Mouse (Mus musculus) liver, embryonic 16.5 days (tissue): ENCODE measurements around the gene Gmeb2. TPM values are rescaled to one million over a fixed set of nuclear protein-coding genes. Genes with fewer than 3 reads are reported as not detected.

ENCODE experiments used
- ATAC-seq: fragments of 200-750 bp; cut with Nextera tagmentation; 2 replicates; pipeline ENCODE4 v1.8.0; 2017; ENCODE audit warnings: low read depth, mild to moderate bottlenecking, moderate number of reproducible peaks, moderate library complexity
- H3K27ac ChIP-seq: fragments of 300-500 bp; sonication (generic); 2 replicates; pipeline ENCODE4 v1.5.1; 2014; ENCODE audit warnings: mild to moderate bottlenecking, low read length
- H3K27me3 ChIP-seq: fragments of 300-500 bp; sonication (generic); 2 replicates; pipeline ENCODE4 v1.6.1; 2014; ENCODE audit warnings: low read depth, low read length, mixed read lengths; ENCODE audit not compliant: control insufficient read depth, insufficient read depth
- H3K36me3 ChIP-seq: fragments of 300-500 bp; sonication (generic); 2 replicates; pipeline ENCODE4 v1.6.1; 2014; ENCODE audit warnings: mild to moderate bottlenecking; ENCODE audit not compliant: control insufficient read depth, insufficient read depth
- H3K4me1 ChIP-seq: fragments of 300-500 bp; sonication (generic); 2 replicates; pipeline ENCODE4 v1.6.1; 2014; ENCODE audit warnings: low read depth, low read length, mixed read lengths; ENCODE audit not compliant: control insufficient read depth
- H3K4me2 ChIP-seq: fragments of 300-500 bp; sonication (generic); 2 replicates; pipeline ENCODE4 v1.6.1; 2014; ENCODE audit warnings: low read depth, low read length, mixed read lengths
- H3K4me3 ChIP-seq: fragments of 300-500 bp; sonication (generic); 2 replicates; pipeline ENCODE4 v1.5.1; 2014; ENCODE audit warnings: low read depth, mild to moderate bottlenecking, low read length
- H3K9ac ChIP-seq: fragments of 300-500 bp; sonication (generic); 2 replicates; pipeline ENCODE4 v1.6.1; 2014; ENCODE audit warnings: low read depth, low read length
- H3K9me3 ChIP-seq: fragments of 300-500 bp; sonication (generic); replicated peaks from 2 replicates; pipeline ENCODE4 v1.6.1; 2016; ENCODE audit warnings: low read length; ENCODE audit not compliant: control insufficient read depth
- WGBS: fragments of 180-500 bp; shearing (Covaris S2); extraction: QIAGEN DNeasy Blood & Tissue Kit; methylation state at CpG from one replicate; pipeline ENCODE4 v1.1.7; 2014; ENCODE audit not compliant: insufficient replicate concordance; 5-methylcytosine and 5-hydroxymethylcytosine counted together
- polyA plus RNA-seq: library from polyadenylated mRNA; unstranded; fragments of >200 nt; fragmentation: Nextera tagmentation; extraction: Ambion mirVana; gene quantifications from 2 replicates; pipeline ENCODE4 v1.2.1, GENCODE M21; 2015

Gmeb2 gene
- polyA plus RNA-seq, 1 experiment from 2014 or later: 9.8 TPM

DNA sequence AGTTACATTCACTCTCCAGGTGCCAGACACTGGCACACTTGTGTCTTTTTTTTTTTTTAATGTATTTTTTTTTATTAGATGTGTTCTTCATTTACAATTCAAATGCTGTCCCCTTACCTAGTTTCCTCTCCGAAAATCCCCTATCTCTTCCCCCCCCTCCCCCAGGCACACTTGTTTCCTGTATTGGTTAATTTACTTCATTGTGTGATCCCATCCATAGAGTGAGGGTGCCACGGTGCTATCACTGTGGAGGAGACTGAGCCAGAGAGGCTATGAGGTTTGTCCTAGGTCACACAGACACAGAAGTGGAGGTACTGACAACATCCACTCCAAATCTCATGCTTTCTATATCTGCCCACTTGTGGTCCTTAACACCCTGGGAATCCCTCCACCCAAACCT lies 49.0 kb downstream of the Gmeb2 start:
- no peaks in the 10 kb centered on the region for H3K9me3 ChIP-seq
- H3K4me3 ChIP-seq: no peak overlapping the region
- peaks cover 12% of the 10 kb centered on the region for H3K36me3 ChIP-seq
- 57% methylated on average over 2 of the region's 2 CpGs for WGBS
- no peak for ATAC-seq
- H3K27me3 ChIP-seq: no peaks in the 10 kb centered on the region
- H3K4me2 ChIP-seq: no peak overlapping the region
- H3K9ac ChIP-seq: no peak overlapping the region; the same call in 1 of the 2 replicates
- H3K27ac ChIP-seq: no peak overlapping the region
- peaks cover 16% of the 10 kb centered on the region for H3K4me1 ChIP-seq

DNA sequence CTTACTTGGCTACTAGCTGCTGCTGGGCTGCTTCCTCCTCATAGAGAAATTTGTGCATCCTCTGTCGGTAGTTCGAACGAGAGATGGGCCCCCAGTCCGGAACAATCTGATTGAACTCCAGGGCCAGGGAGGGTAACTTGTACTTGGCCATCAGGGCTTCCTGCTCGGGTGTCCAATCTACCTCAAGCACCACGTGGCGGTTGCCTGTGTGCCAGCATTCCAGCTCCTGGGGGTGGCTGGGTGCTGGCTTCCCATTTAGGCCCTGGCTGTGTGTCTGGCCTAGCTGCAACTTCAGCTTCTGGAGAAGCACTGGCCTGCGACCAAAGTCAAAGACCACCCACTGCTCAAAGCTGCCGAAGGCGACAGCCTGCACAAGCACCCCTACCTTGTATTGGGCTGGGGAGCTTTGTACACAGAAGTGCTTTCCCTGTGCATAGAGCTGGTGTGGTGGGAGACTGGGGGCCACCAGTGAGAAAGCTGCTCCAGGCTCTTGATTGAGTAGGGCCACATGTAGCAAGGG lies 49.7 kb downstream of the Gmeb2 start:
- Histone ChIP-seq H3K9me3 (no peaks in the 10 kb centered on the region), H3K4me1 (peaks cover 15% of the 10 kb centered on the region), H3K9ac (no peak overlapping the region), H3K36me3 (peaks cover 15% of the 10 kb centered on the region), H3K27ac (no peak overlapping the region), H3K4me2 (no peak overlapping the region), H3K27me3 (no peaks in the 10 kb centered on the region), H3K4me3 (no peak overlapping the region)
- ATAC-seq: no peak
- WGBS: 78% methylated on average over 10 of the region's 10 CpGs

DNA sequence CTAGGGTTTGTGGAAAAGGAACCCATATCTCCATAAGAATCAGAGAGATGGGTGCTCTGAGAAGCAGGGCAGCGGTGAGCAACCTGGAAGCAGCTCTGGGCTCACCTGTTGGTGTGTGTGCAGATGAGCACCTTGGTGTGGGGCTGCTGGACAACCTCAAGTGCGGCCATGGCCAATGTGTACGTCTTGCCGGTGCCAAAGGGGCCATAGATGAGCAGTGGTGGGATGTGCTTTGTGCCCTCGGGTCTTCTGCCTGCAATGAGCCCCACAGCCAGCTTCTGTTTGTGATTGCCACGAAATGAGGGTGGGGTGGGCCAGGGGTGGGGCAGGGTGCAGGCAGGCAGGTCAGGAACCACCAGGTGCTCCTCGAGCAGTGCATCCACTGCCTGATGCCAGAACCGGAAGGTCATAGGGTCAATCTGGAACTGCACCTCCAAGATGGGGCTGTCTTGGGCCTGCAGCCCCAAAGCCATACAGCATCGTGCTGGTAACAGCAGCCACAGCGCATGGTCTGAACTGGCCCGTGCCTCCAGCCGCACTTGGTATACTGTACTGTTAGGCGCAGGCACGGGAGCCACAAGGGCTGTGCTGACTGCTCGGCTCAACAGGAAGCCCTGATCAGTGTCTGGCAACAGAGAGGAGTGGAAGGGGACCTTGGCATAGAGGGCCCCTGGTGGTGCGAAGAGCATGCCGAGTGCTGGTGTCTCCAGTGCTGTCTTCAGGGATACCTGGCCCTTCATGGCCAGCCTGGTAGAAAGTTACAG lies 50.4 kb downstream of the Gmeb2 start:
- Histone ChIP-seq H3K4me3 (no peak overlapping the region), H3K36me3 (peaks cover 15% of the 10 kb centered on the region), H3K9ac (no peak overlapping the region), H3K9me3 (no peaks in the 10 kb centered on the region), H3K27me3 (no peaks in the 10 kb centered on the region), H3K4me2 (no peak overlapping the region), H3K27ac (no peak overlapping the region), H3K4me1 (peaks cover 15% of the 10 kb centered on the region)
- WGBS: 85% methylated on average over 17 of the region's 17 CpGs
- no peak for ATAC-seq

DNA sequence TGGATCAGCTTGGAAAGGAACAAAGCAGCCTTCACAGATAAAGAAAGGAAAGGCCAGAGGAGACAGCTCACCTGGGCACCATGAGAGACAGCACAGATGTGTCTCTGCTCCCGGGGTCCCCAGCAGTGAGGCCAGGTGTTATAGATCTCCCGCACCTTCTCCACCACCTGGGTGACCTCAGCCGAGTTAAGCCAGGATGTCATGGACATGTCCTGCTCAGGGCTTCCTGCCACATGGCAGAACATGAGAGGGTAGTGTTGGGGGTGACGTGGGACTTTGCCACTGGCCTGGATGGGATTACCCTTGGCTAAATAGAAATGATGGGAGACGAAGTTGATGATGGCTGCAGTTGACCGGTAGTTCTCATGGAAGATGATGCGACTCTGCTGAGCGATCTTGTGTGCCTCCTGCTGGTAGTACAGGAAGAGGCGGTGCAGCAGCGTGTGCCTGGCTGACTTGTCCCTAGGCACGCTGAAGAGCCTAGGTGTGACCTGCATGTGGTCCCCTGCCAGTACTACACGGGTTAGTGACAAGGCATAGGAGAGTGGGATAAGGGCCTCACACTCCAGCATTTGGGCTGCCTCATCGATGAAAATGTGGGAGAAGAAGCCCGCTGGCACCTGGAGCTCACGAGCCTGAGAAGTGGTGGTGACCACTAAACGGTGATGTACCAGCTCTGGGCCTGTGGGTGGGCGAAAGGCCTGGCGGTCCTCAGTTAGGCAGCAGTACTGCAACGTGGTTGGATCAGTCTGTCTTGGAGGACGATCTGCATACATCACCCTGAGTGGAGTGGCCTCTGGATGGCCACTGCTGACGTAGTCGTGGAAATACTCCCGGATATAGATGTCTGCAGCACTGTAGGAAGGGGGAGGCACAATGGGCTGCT lies 51.9 kb downstream of the Gmeb2 start:
- no peak overlapping the region for H3K4me3 ChIP-seq
- no peak for ATAC-seq
- 73% methylated on average over 23 of the region's 23 CpGs for WGBS

DNA sequence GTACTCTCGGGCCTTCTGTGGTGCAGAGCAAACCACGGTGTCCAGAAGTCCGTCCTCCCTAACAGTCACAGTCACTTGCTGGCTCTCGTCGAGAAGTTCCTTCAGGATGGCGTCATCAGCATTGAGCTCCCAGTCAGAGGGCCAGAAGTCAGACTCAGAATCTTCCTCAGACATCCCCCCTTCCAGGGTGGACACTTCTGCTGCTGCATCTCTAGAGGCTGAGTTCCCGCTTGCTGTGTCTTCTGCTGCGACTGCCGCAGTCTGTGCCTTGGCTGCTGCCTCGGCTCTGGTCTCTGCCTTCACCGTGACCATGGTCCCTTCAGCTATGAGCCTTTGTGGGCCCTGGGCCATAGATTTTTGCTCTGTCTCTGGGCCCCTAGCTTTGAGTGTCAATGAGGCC lies 53.2 kb downstream of the Gmeb2 start:
- WGBS: 82% methylated on average over 11 of the region's 11 CpGs
- no peak overlapping the region for H3K4me2 ChIP-seq
- peaks cover 2% of the 10 kb centered on the region; the same call in 1 of the 2 replicates for H3K4me1 ChIP-seq
- H3K27ac ChIP-seq: no peak overlapping the region
- H3K27me3 ChIP-seq: no peaks in the 10 kb centered on the region
- no peak overlapping the region for H3K9ac ChIP-seq
- peaks cover 17% of the 10 kb centered on the region for H3K36me3 ChIP-seq
- H3K9me3 ChIP-seq: no peaks in the 10 kb centered on the region
- no peak overlapping the region for H3K4me3 ChIP-seq
- ATAC-seq: no peak

More for the DNA sequence above, 51.9 kb downstream of the Gmeb2 start:
- Histone ChIP-seq H3K4me2 (no peak overlapping the region), H3K27ac (no peak overlapping the region), H3K4me1 (peaks cover 6% of the 10 kb centered on the region; the same call in 1 of the 2 replicates), H3K9ac (no peak overlapping the region), H3K9me3 (no peaks in the 10 kb centered on the region), H3K27me3 (no peaks in the 10 kb centered on the region), H3K36me3 (peaks cover 19% of the 10 kb centered on the region)

DNA sequence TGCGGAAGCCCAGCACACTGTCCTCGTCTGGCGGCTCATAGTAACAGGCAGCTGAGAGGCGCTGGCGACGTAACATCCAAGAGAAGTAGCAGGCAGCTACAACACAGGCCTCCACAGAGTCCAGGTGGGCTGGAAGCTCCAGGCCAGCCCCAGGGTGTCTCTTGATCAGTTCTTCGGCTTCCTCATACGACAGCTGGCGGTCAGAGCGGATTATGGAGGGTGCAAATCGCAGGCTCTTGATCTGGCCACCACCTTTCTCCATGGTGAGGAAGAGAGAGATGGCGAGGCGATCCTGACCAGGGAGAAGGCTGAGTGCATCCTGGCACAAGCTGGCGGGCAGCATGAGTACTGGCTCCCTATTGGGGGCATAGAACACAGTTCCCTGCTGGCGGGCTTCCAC lies 54.4 kb downstream of the Gmeb2 start:
- Histone ChIP-seq H3K4me3 (no peak overlapping the region), H3K27ac (no peak overlapping the region), H3K4me2 (no peak overlapping the region), H3K9me3 (no peaks in the 10 kb centered on the region), H3K9ac (no peak overlapping the region), H3K27me3 (no peaks in the 10 kb centered on the region), H3K4me1 (no peaks in the 10 kb centered on the region), H3K36me3 (peaks cover 21% of the 10 kb centered on the region)
- 90% methylated on average over 15 of the region's 15 CpGs for WGBS
- ATAC-seq: no peak

DNA sequence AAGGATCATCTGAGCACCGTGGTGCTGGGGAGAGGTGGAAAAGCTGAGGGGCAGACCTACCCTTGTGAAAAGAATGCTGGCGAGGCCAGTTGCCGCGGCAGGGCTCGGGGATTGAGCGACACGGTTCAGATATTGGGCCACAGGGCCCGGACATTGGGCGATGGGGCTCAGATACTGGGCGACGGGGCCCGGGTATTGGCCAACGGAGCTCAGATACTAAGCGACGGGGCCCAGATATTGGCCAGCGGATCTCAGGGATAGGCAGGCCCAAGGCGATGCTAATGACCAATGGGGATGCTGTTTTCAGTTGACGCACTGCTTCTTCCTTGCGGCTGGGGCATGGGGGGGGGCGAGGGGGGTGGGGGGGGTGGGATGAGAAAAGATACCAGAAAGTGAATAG lies 56.7 kb downstream of the Gmeb2 start:
- Histone ChIP-seq H3K27ac (no peak overlapping the region), H3K4me3 (no peak overlapping the region), H3K9me3 (no peaks in the 10 kb centered on the region), H3K27me3 (no peaks in the 10 kb centered on the region), H3K36me3 (peaks cover 20% of the 10 kb centered on the region), H3K9ac (no peak overlapping the region), H3K4me2 (no peak overlapping the region), H3K4me1 (no peaks in the 10 kb centered on the region)
- WGBS: 81% methylated on average over 20 of the region's 20 CpGs
- no peak for ATAC-seq

DNA sequence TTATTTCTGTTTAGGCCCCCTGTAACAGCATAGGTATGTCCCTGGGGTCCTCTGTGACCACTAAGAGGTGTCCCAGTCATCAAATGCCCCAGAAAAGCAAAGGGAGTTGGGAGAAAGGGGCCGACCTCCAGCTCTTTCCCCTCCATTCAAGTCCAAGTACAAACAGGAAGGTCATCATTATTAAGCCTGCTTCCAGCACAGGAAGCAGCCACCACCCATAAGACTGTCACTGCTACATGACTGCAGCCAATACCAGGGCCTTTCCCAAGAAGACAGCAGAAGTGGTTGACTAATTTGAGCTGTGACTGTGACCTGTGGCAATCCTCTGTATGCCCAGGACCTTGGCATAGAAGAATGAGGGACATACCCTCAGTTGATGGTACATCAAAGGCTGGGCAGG lies 59.5 kb downstream of the Gmeb2 start:
- H3K36me3 ChIP-seq: peaks cover 13% of the 10 kb centered on the region

DNA sequence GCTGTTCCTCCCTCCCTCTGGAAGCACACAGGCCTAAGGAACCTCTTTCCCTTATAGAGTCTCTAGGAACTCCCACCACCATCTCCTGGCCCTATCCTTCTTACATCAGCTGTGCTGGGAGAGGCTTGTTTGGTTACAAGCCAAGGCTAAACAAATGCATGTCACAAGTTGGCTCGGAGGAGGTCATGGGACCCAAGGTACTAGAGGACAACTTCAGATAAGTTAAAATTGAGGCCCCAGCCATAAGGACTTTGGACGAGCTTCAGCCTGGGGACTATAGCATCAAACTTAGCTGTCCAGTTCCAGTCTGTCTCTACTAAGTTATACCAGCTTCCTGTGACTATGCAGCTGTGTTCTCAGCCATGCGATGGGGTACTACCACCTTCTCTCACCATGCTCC lies 60.7 kb downstream of the Gmeb2 start:
- H3K4me1 ChIP-seq: no peaks in the 10 kb centered on the region
- peaks cover 12% of the 10 kb centered on the region for H3K36me3 ChIP-seq
- no peak overlapping the region for H3K9ac ChIP-seq
- H3K4me2 ChIP-seq: no peak overlapping the region
- H3K4me3 ChIP-seq: no peak overlapping the region
- ATAC-seq: no peak
- 64% methylated on average over 3 of the region's 3 CpGs for WGBS
- no peaks in the 10 kb centered on the region for H3K27me3 ChIP-seq
- no peaks in the 10 kb centered on the region for H3K9me3 ChIP-seq
- H3K27ac ChIP-seq: no peak overlapping the region

More for the DNA sequence above, 59.5 kb downstream of the Gmeb2 start:
- ATAC-seq: no peak
- no peak overlapping the region for H3K9ac ChIP-seq
- H3K4me1 ChIP-seq: no peaks in the 10 kb centered on the region
- H3K9me3 ChIP-seq: no peaks in the 10 kb centered on the region
- no peaks in the 10 kb centered on the region for H3K27me3 ChIP-seq
- H3K27ac ChIP-seq: no peak overlapping the region
- no peak overlapping the region for H3K4me2 ChIP-seq
- no peak overlapping the region for H3K4me3 ChIP-seq
- 33% methylated on average over 1 of the region's 1 CpGs for WGBS
